Mouse (Mus musculus) kidney, adult 2 months (tissue): ENCODE data around the gene Kcnmb3.

Experiments
- CTCF ChIP-seq: fragments of 200-500 bp; conservative IDR thresholded peaks from 2 replicates; pipeline ENCODE4 v1.5.1; 2011; ENCODE audit warnings: low read depth, mild to moderate bottlenecking, control low read depth, low read length, moderate library complexity, mixed read lengths; ENCODE audit not compliant: insufficient read depth, insufficient read length
- POLR2A ChIP-seq: fragments of 200-500 bp; IDR thresholded peaks from one replicate; pipeline ENCODE4 v1.6.1; 2011; ENCODE audit warnings: low read depth, low read length, control low read depth

- TF ChIP-seq CTCF: no peak
- TF ChIP-seq POLR2A: no peak
Observed at GRCm38 (mm10) chr3:32486543-32486942, 5.5 kb downstream of the Kcnmb3 start.
